Mouse (Mus musculus) forebrain, embryonic 12.5 days (tissue): ENCODE measurements around the gene Gch1. TPM values are rescaled to one million over a fixed set of nuclear protein-coding genes. Genes with fewer than 3 reads are reported as not detected.
"Not testable (repeated sequence)": the region's sequence is repeated elsewhere in the genome, so short reads cannot be mapped to it uniquely, and the experiment has no call there.

ENCODE experiments used
- ATAC-seq: fragments of 200-750 bp; cut with Nextera tagmentation; 2 replicates; pipeline ENCODE4 v1.8.0; 2017; ENCODE audit warnings: moderate TSS enrichment; ENCODE audit not compliant: low FRiP score
- H3K27ac ChIP-seq: fragments of 300-500 bp; sonication (generic); 2 replicates; pipeline ENCODE4 v1.5.1; 2016; ENCODE audit warnings: mild to moderate bottlenecking
- H3K27me3 ChIP-seq: fragments of 300-500 bp; sonication (generic); 2 replicates; pipeline ENCODE4 v1.6.1; 2016; ENCODE audit warnings: mild to moderate bottlenecking
- H3K36me3 ChIP-seq: fragments of 300-500 bp; sonication (generic); replicated peaks from 2 replicates; pipeline ENCODE4 v1.6.1; 2016; ENCODE audit warnings: mild to moderate bottlenecking
- H3K4me1 ChIP-seq: fragments of 300-500 bp; sonication (generic); 2 replicates; pipeline ENCODE4 v1.6.1; 2016
- H3K4me2 ChIP-seq: fragments of 300-500 bp; sonication (generic); 2 replicates; pipeline ENCODE4 v1.6.1; 2016; ENCODE audit warnings: mild to moderate bottlenecking, moderate library complexity
- H3K4me3 ChIP-seq: fragments of 300-500 bp; sonication (generic); replicated peaks from 2 replicates; pipeline ENCODE4 v1.5.1; 2016; ENCODE audit warnings: mild to moderate bottlenecking
- H3K9ac ChIP-seq: fragments of 300-500 bp; sonication (generic); 2 replicates; pipeline ENCODE4 v1.6.1; 2016; ENCODE audit warnings: mild to moderate bottlenecking
- H3K9me3 ChIP-seq: fragments of 300-500 bp; sonication (generic); 2 replicates; pipeline ENCODE4 v1.6.1; 2016
- WGBS: fragments of 180-500 bp; shearing (Covaris S2); methylation state at CpG from one replicate; pipeline ENCODE4 v1.1.7; 2016; 5-methylcytosine and 5-hydroxymethylcytosine counted together
- polyA plus RNA-seq: library from polyadenylated mRNA; unstranded; fragments of >200 nt; fragmentation: Nextera tagmentation; extraction: Ambion mirVana; gene quantifications from 2 replicates; pipeline ENCODE4 v1.2.1, GENCODE M21; 2016

Gch1 gene
- polyA plus RNA-seq, 1 experiment from 2014 or later: 1.4 TPM

GRCm38 (mm10) chr14:47138853-47139252 is 50.4 kb downstream of the Gch1 start:
- Histone ChIP-seq H3K27ac (no peak overlapping the region), H3K27me3 (no peaks in the 10 kb centered on the region), H3K9me3 (no peaks in the 10 kb centered on the region), H3K4me2 (no peak overlapping the region), H3K4me1 (no peaks in the 10 kb centered on the region), H3K9ac (no peak overlapping the region), H3K4me3 (no peak overlapping the region), H3K36me3 (no peaks in the 10 kb centered on the region)
- WGBS: 77% methylated on average over 3 of the region's 3 CpGs
- ATAC-seq: no peak

GRCm38 (mm10) chr14:47136637-47137036 is 52.6 kb downstream of the Gch1 start:
- Histone ChIP-seq H3K36me3 (no peaks in the 10 kb centered on the region), H3K9me3 (no peaks in the 10 kb centered on the region), H3K27me3 (no peaks in the 10 kb centered on the region), H3K9ac (no peak overlapping the region), H3K4me3 (no peak overlapping the region), H3K27ac (no peak overlapping the region), H3K4me1 (no peaks in the 10 kb centered on the region), H3K4me2 (no peak overlapping the region)
- 83% methylated on average over 5 of the region's 5 CpGs for WGBS
- ATAC-seq: no peak

DNA sequence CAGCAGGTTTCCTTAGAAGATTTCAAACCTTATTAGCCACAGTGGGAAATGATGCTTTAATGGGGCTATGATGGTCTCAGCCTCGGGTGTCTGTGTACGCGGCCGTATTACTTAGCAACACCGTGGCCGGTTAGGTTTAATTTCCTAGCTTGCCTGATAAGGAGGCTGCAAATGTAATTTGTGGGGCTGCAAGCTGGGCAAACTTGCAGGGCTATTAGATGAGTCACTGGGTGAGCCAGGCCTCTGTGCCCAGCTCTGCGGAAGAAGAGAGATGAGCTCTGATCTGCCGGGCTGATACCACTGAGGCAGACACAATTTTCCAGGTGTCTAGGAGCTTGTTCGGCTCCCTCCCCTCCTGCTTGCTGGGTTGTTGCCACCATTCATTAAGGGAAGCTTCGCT is 55.3 kb downstream of the Gch1 start:
- 83% methylated on average over 10 of the region's 10 CpGs for WGBS
- Histone ChIP-seq H3K9ac (no peak overlapping the region), H3K36me3 (no peaks in the 10 kb centered on the region), H3K27me3 (no peaks in the 10 kb centered on the region), H3K27ac (no peak overlapping the region), H3K4me2 (no peak overlapping the region), H3K9me3 (no peaks in the 10 kb centered on the region), H3K4me3 (no peak overlapping the region), H3K4me1 (no peaks in the 10 kb centered on the region)
- no peak for ATAC-seq

- Histone ChIP-seq H3K36me3 (no peaks in the 10 kb centered on the region), H3K4me1 (no peaks in the 10 kb centered on the region), H3K4me3 (no peak overlapping the region), H3K4me2 (no peak overlapping the region), H3K27me3 (no peaks in the 10 kb centered on the region), H3K9me3 (no peaks in the 10 kb centered on the region), H3K27ac (no peak overlapping the region), H3K9ac (no peak overlapping the region)
- ATAC-seq: no peak
- 85% methylated on average over 5 of the region's 5 CpGs for WGBS
These were observed 61.2 kb downstream of the Gch1 start for GRCm38 (mm10) chr14:47127987-47128386.

- Histone ChIP-seq H3K27ac (no peak overlapping the region), H3K36me3 (no peaks in the 10 kb centered on the region), H3K4me1 (no peaks in the 10 kb centered on the region), H3K4me3 (no peak overlapping the region), H3K9ac (no peak overlapping the region), H3K27me3 (no peaks in the 10 kb centered on the region), H3K9me3 (no peaks in the 10 kb centered on the region), H3K4me2 (no peak overlapping the region)
- ATAC-seq: no peak
- WGBS: 81% methylated on average over 7 of the region's 7 CpGs
These were observed 71.7 kb downstream of the Gch1 start for GRCm38 (mm10) chr14:47117522-47117921.

GRCm38 (mm10) chr14:47116062-47116762 is 73.0 kb downstream of the Gch1 start:
- H3K27me3 ChIP-seq: no peaks in the 10 kb centered on the region
- 87% methylated on average over 10 of the region's 10 CpGs for WGBS

DNA sequence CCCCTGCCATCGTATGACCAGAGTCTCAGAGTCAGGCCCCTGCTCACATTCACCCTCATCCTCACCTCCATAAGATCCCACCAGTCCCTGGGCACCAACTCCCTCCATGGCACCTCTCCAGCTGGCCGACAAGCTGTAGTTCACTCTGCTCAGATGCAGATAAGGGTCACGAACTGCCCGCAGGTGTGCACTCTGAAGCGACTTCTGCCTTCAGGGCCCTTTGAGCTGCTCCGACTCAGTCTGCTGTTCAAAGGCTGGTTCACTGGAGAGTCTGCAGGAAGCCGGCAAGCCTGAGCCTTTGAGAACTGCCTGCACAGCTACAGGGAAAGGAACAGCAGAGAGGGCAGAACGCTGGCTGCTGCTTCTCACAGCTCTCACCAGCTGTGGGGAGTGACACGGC is 74.1 kb downstream of the Gch1 start:
- Histone ChIP-seq H3K4me1 (no peaks in the 10 kb centered on the region), H3K27ac (no peak overlapping the region), H3K4me2 (no peak overlapping the region), H3K27me3 (no peaks in the 10 kb centered on the region), H3K9ac (no peak overlapping the region), H3K4me3 (no peak overlapping the region), H3K9me3 (no peaks in the 10 kb centered on the region), H3K36me3 (no peaks in the 10 kb centered on the region)
- ATAC-seq: no peak
- 68% methylated on average over 9 of the region's 9 CpGs for WGBS

More at GRCm38 (mm10) chr14:47116062-47116762, 73.0 kb downstream of the Gch1 start:
- Histone ChIP-seq H3K4me3 (no peak overlapping the region), H3K9ac (no peak overlapping the region), H3K36me3 (no peaks in the 10 kb centered on the region), H3K27ac (no peak overlapping the region), H3K4me1 (no peaks in the 10 kb centered on the region), H3K4me2 (no peak overlapping the region), H3K9me3 (no peaks in the 10 kb centered on the region)
- ATAC-seq: no peak

- Histone ChIP-seq H3K4me1 (no peaks in the 10 kb centered on the region), H3K4me2 (no peak overlapping the region), H3K27me3 (no peaks in the 10 kb centered on the region), H3K36me3 (no peaks in the 10 kb centered on the region), H3K4me3 (no peak overlapping the region), H3K9me3 (no peaks in the 10 kb centered on the region), H3K27ac (no peak overlapping the region), H3K9ac (no peak overlapping the region)
- no peak for ATAC-seq
- WGBS: 51% methylated on average over 9 of the region's 9 CpGs
These were observed 77.9 kb downstream of the Gch1 start for GRCm38 (mm10) chr14:47111341-47111740.

DNA sequence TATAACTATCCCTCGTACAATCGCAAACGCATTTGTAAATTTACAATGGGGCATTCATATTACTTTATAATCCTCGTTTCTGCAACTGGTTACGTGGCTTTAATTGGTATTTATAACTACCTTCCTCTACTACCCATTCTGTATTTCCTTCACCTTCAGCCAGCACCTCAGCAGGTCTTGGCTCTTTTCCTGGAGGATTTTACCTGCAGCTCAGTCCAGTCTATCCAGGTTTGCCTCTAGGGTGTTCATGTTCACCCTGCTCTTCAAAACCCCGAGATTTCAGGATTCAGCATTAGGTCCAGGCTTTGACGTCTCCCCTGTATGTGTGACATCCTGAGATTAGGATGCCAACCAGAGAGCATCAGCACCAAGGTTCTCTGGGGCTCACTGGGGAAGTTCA is 78.8 kb downstream of the Gch1 start:
- 89% methylated on average over 7 of the region's 7 CpGs for whole genome bisulfite sequencing
- ATAC-seq, H3K27ac ChIP-seq, H3K9me3 ChIP-seq, H3K27me3 ChIP-seq, H3K4me2 ChIP-seq, H3K4me1 ChIP-seq, H3K4me3 ChIP-seq, H3K9ac ChIP-seq, H3K36me3 ChIP-seq: not testable (repeated sequence)

- no peak for ATAC-seq
- Histone ChIP-seq H3K9me3 (no peaks in the 10 kb centered on the region), H3K9ac (no peak overlapping the region), H3K4me1 (peaks cover 5% of the 10 kb centered on the region; the same call in 1 of the 2 replicates), H3K27ac (no peak overlapping the region), H3K4me2 (no peak overlapping the region), H3K27me3 (no peaks in the 10 kb centered on the region), H3K36me3 (no peaks in the 10 kb centered on the region), H3K4me3 (no peak overlapping the region)
- 83% methylated on average over 3 of the region's 3 CpGs for WGBS
These were observed 81.8 kb downstream of the Gch1 start for GRCm38 (mm10) chr14:47107461-47107860.

DNA sequence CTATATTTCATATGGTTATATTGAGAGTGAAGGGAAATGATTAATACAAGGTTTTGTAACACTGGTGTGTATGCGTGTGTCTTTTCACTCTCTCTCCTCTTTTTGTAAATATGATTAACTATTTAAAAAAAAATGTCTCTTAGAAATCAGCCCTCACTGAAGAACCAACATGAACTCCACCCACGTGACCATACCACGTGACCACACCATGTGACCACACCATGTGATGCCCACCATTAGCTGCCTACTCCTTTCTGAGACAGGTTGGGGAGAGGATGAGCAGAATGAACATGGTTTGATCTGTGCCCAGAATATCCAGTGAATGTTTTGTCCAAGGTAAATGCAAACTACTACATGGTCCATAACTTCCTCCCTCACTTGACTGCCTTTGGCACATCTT is 83.5 kb downstream of the Gch1 start:
- Histone ChIP-seq H3K9me3 (no peaks in the 10 kb centered on the region), H3K4me2 (no peak overlapping the region), H3K4me1 (peaks cover 5% of the 10 kb centered on the region; the same call in 1 of the 2 replicates), H3K27me3 (no peaks in the 10 kb centered on the region), H3K4me3 (no peak overlapping the region), H3K36me3 (no peaks in the 10 kb centered on the region), H3K27ac (no peak overlapping the region), H3K9ac (no peak overlapping the region)
- 93% methylated on average over 3 of the region's 3 CpGs for WGBS
- no peak for ATAC-seq

- no peaks in the 10 kb centered on the region for H3K9me3 ChIP-seq
- H3K27me3 ChIP-seq: no peaks in the 10 kb centered on the region
- H3K36me3 ChIP-seq: no peaks in the 10 kb centered on the region
- H3K27ac ChIP-seq: no peak overlapping the region
- no peak overlapping the region for H3K4me3 ChIP-seq
- H3K4me2 ChIP-seq: no peak overlapping the region
- no peak for ATAC-seq
- 87% methylated on average over 3 of the region's 3 CpGs for WGBS
- H3K4me1 ChIP-seq: peaks cover 5% of the 10 kb centered on the region; the same call in 1 of the 2 replicates
- no peak overlapping the region for H3K9ac ChIP-seq
These were observed 84.0 kb downstream of the Gch1 start for GRCm38 (mm10) chr14:47105174-47105557.
